Comparison of ENCODE assay signal across 24 mouse cellular contexts in genomic region chr5:142641331-142642051, GRCm38 (mm10). TPM values are rescaled to one million over a fixed set of nuclear protein-coding genes. Genes with fewer than 3 reads are reported as not detected.
DNase-seq lines count a peak whose midpoint lies in the region; ATAC-seq and TF ChIP-seq lines count a peak whose summit lies in the region.
"Had no signal": no experiment of that assay in that cellular context is flagged by ENCODE, and none has a peak within 500 bp of the region (broad histone marks: within the 10 kb centered on the region; RNA-seq: fewer than 3 reads in every experiment).

No protein-coding gene starts in this region.

- H3K4me3 ChIP-seq in kidney, embryonic 14.5 days (ENCODE audit: low read length) = no peak overlapping the region
- H3K4me3 ChIP-seq in spleen, adult 2 months (ENCODE audit: extremely low read depth, insufficient read depth, insufficient read length) = no peak overlapping the region; the same call in 1 of the 2 replicates
- H3K4me3 ChIP-seq in midbrain, embryonic 10.5 days = no peak overlapping the region
- no peak overlapping the region for H3K4me3 ChIP-seq in cerebellum, adult 2 months (replicated peaks; ENCODE audit: insufficient read depth, low read depth, low read length)
- H3K4me3 ChIP-seq: forebrain, embryonic 12.5 days; heart, adult 2 months; hindbrain, embryonic 15.5 days; left cerebral cortex, adult 2 months; limb, embryonic 10.5 days had no signal

- peak; percentile 20 for DNase-seq in kidney, adult 18-20 months
- DNase-seq in spleen, adult 2 months (ENCODE audit: low read depth in 1 of 2, low spot score in 2 of 2) = peak in 1 of 2 experiments; percentile 18
- DNase-seq in spleen, postnatal 14 days (ENCODE audit: low spot score in 2 of 2) = no peak
- peak; percentile 31 for DNase-seq in induced T-regulatory cell, adult 2 months (ENCODE audit: low read depth)
- peak; percentile 64 for DNase-seq in splenic B cell, adult 2 months (ENCODE audit: low read depth, low spot score)
- DNase-seq in midbrain, embryonic 10.5 days (ENCODE audit: low spot score) = no peak
- DNase-seq in cerebellum, adult 2 months = no peak
- DNase-seq: adrenal gland, postnatal 10 days; cerebellum, adult 11 months; cerebellum, postnatal 25 days; gastrocnemius, postnatal 14 days; heart, adult 2 months; heart, postnatal 4 days; layer of hippocampus, adult 9-11 months; lung, adult 2 months; lung, postnatal 4 days; right cerebral cortex, adult 18-20 months had no signal

- no peak for TF ChIP-seq POLR2A in spleen, adult 2 months (IDR thresholded peaks at IDR 0.05; ENCODE audit: low read depth, low read length)
- TF ChIP-seq POLR2A in cerebellum, adult 2 months (IDR thresholded peaks at IDR 0.05; ENCODE audit: borderline replicate concordance, insufficient read depth, low read length) = no peak

- no peak for ATAC-seq in kidney, embryonic 14.5 days (ENCODE audit: low FRiP score, low TSS enrichment)

- no peaks in the 10 kb centered on the region for H3K27me3 ChIP-seq in kidney, embryonic 14.5 days (ENCODE audit: control insufficient read depth, insufficient read depth, low read length)
- no peaks in the 10 kb centered on the region for H3K27me3 ChIP-seq in spleen, adult 2 months (ENCODE audit: control insufficient read depth, insufficient read depth, low read length)
- no peaks in the 10 kb centered on the region for H3K27me3 ChIP-seq in splenic B cell, adult 2 months (ENCODE audit: control insufficient read depth, insufficient read depth, low read length, poor library complexity, severe bottlenecking)
- H3K27me3 ChIP-seq in midbrain, embryonic 10.5 days (ENCODE audit: low read depth, poor library complexity, severe bottlenecking) = no peaks in the 10 kb centered on the region
- no peaks in the 10 kb centered on the region for H3K27me3 ChIP-seq in cerebellum, adult 2 months (ENCODE audit: control insufficient read depth, insufficient read depth, low read length)
- H3K27me3 ChIP-seq: forebrain, embryonic 12.5 days; hindbrain, embryonic 15.5 days had no signal

- no peak overlapping the region for H3K4me2 ChIP-seq in kidney, embryonic 14.5 days (replicated peaks; ENCODE audit: low read depth, low read length)
- H3K4me2 ChIP-seq: forebrain, embryonic 12.5 days; hindbrain, embryonic 15.5 days had no signal

- H3K27ac ChIP-seq in kidney, embryonic 14.5 days (ENCODE audit: low read depth, low read length) = no peak overlapping the region
- peak overlapping the region; percentile 80 for H3K27ac ChIP-seq in spleen, adult 2 months (ENCODE audit: insufficient read depth, low read length)
- no peak overlapping the region for H3K27ac ChIP-seq in midbrain, embryonic 10.5 days (replicated peaks)
- H3K27ac ChIP-seq in cerebellum, adult 2 months (ENCODE audit: insufficient read depth, low read length) = no peak overlapping the region
- H3K27ac ChIP-seq: forebrain, embryonic 12.5 days; heart, adult 2 months; hindbrain, embryonic 15.5 days; kidney, postnatal 0 days; left cerebral cortex, adult 2 months; limb, embryonic 10.5 days; stomach, postnatal 0 days had no signal

- no peak overlapping the region for H3K9ac ChIP-seq in kidney, embryonic 14.5 days (ENCODE audit: low read depth, low read length)
- H3K9ac ChIP-seq: forebrain, embryonic 12.5 days; hindbrain, embryonic 15.5 days had no signal

- H3K9me3 ChIP-seq in kidney, embryonic 14.5 days (ENCODE audit: control insufficient read depth, low read length) = 0 out of 2 replicates have a peak, but pooled peaks cover 3% of the 10 kb centered on the region
- no peaks in the 10 kb centered on the region for H3K9me3 ChIP-seq in midbrain, embryonic 10.5 days (replicated peaks)
- H3K9me3 ChIP-seq: forebrain, embryonic 12.5 days; hindbrain, embryonic 15.5 days; limb, embryonic 10.5 days had no signal

- no peak for TF ChIP-seq CTCF in spleen, adult 2 months (IDR thresholded peaks at IDR 0.05; ENCODE audit: extremely low read depth, insufficient read depth, insufficient read length, insufficient replicate concordance)
- no peak for TF ChIP-seq CTCF in cerebellum, adult 2 months (IDR thresholded peaks at IDR 0.05; ENCODE audit: borderline replicate concordance, insufficient read depth, low read depth, low read length)

- peaks cover 48% of the 10 kb centered on the region for H3K36me3 ChIP-seq in kidney, embryonic 14.5 days (ENCODE audit: control insufficient read depth, insufficient read depth, low read length)
- H3K36me3 ChIP-seq in spleen, adult 2 months (ENCODE audit: control insufficient read depth, insufficient read depth, low read length) = peaks cover 12% of the 10 kb centered on the region
- H3K36me3 ChIP-seq in splenic B cell, adult 2 months (ENCODE audit: control insufficient read depth, insufficient read depth, low read length, poor library complexity, severe bottlenecking) = peaks cover 2% of the 10 kb centered on the region
- peaks cover 82% of the 10 kb centered on the region for H3K36me3 ChIP-seq in midbrain, embryonic 10.5 days

- WGBS in kidney, embryonic 14.5 days = 88% methylated on average over 6 of the region's 6 CpGs
- WGBS in spleen, adult 2 months = 59% methylated on average over 6 of the region's 6 CpGs
- WGBS in midbrain, embryonic 10.5 days = 78% methylated on average over 6 of the region's 6 CpGs
- 79% methylated on average over 6 of the region's 6 CpGs for WGBS in cerebellum, adult 2 months

- no peaks in the 10 kb centered on the region for H3K4me1 ChIP-seq in kidney, embryonic 14.5 days (ENCODE audit: control insufficient read depth, insufficient read depth, low read length)
- peaks cover 13% of the 10 kb centered on the region; the same call in 1 of the 2 replicates for H3K4me1 ChIP-seq in spleen, adult 2 months (ENCODE audit: control insufficient read depth, insufficient read depth, insufficient read length)
- H3K4me1 ChIP-seq in midbrain, embryonic 10.5 days = 0 out of 2 replicates have a peak, but pooled peaks cover 5% of the 10 kb centered on the region
- H3K4me1 ChIP-seq in cerebellum, adult 2 months (ENCODE audit: control insufficient read depth, insufficient read depth, low read length) = no peaks in the 10 kb centered on the region
- H3K4me1 ChIP-seq: forebrain, embryonic 12.5 days; hindbrain, embryonic 15.5 days; limb, embryonic 10.5 days had no signal

RNA-seq across cellular contexts. Expression of gene Wipi2, which starts 14.0 kb away (rescaled TPM):
- polyA plus RNA-seq in kidney, embryonic 14.5 days (2014; fragmentation: Nextera tagmentation; extraction: Ambion mirVana) = 36.4 and 59.2 TPM in 2 replicates
- 32.1 and 36.3 TPM in 2 replicates for polyA plus RNA-seq in spleen, adult 2 months (2012; rRNA removed)
- 56.2 and 60.9 TPM in 2 replicates for polyA plus RNA-seq in midbrain, embryonic 10.5 days (2016; fragmentation: Nextera tagmentation; extraction: Ambion mirVana)
- 68.2 and 73.3 TPM in 2 replicates for polyA plus RNA-seq in cerebellum, adult 2 months (2012; rRNA removed)

RNA-seq across cellular contexts. Expression of gene Mmd2, which starts 32.9 kb away (rescaled TPM):
- 0.14 TPM in 1 of 2 replicates, not detected in the other for polyA plus RNA-seq in kidney, embryonic 14.5 days (2014; fragmentation: Nextera tagmentation; extraction: Ambion mirVana)
- 0.18 TPM in 1 of 2 replicates, not detected in the other for polyA plus RNA-seq in spleen, adult 2 months (2012; rRNA removed)
- polyA plus RNA-seq in midbrain, embryonic 10.5 days (2016; fragmentation: Nextera tagmentation; extraction: Ambion mirVana) = 4.8 and 7.3 TPM in 2 replicates
- polyA plus RNA-seq in cerebellum, adult 2 months (2012; rRNA removed) = 61.1 and 65.6 TPM in 2 replicates

RNA-seq across cellular contexts. Expression of gene Slc29a4, which starts 50.8 kb away (rescaled TPM):
- 3.6 and 6.0 TPM in 2 replicates for polyA plus RNA-seq in kidney, embryonic 14.5 days (2014; fragmentation: Nextera tagmentation; extraction: Ambion mirVana)
- polyA plus RNA-seq in spleen, adult 2 months (2012; rRNA removed) = 9.7 and 12.9 TPM in 2 replicates
- polyA plus RNA-seq in midbrain, embryonic 10.5 days (2016; fragmentation: Nextera tagmentation; extraction: Ambion mirVana) = 22.8 and 32.6 TPM in 2 replicates
- 62.3 and 80.7 TPM in 2 replicates for polyA plus RNA-seq in cerebellum, adult 2 months (2012; rRNA removed)

Comparison
In these comparisons a context has a peak if more than half of its experiments do, and no peak if none do; other contexts are left out.
1. DNase-seq: peak in kidney, adult 18-20 months (single experiment), induced T-regulatory cell, adult 2 months (single experiment) and splenic B cell, adult 2 months (single experiment); none in spleen, postnatal 14 days (0 of 2), midbrain, embryonic 10.5 days (single experiment) and cerebellum, adult 2 months (0 of 2).